Mouse (Mus musculus): Measurements from ENCODE around the gene Ms4a6b. TPM values are rescaled to one million over a fixed set of nuclear protein-coding genes. Genes with fewer than 3 reads are reported as not detected.
"Not testable (repeated sequence)": the region's sequence is repeated elsewhere in the genome, so short reads cannot be mapped to it uniquely, and the experiment has no call there.

The Ms4a6b gene
- total RNA-seq (2017) = 108 and 112 TPM in 2 replicates

GRCm38 (mm10) chr19:11516246-11516645, at the start of gene Ms4a6b:
TSS of gene Ms4a6b (plus strand) at chr19:11516512.
- ATAC-seq (ENCODE audit: extremely low read depth, insufficient number of reproducible peaks, low FRiP score, poor library complexity, severe bottlenecking) = no peak

DNA sequence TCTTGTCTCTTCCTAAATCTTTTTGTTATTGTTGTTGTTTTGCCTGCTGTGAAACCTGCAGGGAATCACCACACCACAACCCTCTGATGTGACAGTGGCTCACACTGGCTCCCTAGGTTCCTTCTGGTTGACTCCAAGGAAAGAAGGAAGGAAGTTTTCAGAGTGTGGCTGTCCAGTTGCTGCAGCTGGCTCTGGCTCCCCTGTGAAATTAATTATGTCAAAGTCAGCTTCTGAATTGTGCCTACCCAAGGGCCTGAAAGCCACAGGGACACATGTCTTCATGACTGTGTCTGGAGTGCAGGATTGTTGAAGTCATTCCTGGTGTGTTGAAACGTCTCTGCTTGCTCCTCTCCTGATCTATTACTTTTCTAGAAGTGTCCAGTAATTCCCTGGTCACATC, 48.0 kb upstream of the Ms4a6b start:
- not testable (repeated sequence) for ATAC-seq (ENCODE audit: extremely low read depth, insufficient number of reproducible peaks, low FRiP score, poor library complexity, severe bottlenecking)

DNA sequence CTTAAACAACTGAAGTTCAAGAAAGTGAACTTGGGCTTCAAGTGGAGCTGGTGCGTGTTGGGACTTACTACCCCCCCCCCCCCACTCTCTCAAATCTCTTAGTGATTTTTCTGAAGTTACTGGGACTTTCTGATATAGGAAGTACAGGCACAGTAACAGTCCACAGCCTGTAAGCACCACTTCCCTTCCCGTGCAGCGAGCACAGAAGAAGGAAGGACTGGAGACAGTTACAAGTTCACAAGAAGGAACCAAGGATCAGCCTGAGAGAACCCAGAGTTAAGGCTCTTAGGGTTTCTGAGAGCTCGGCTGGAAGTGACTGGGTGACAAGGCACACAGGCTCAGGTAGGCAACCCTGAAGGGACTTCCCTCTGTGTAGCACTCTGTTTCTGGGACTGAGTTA, 47.1 kb upstream of the Ms4a6b start, which contains the start of gene Ms4a6c:
Ms4a6c (plus strand) TSS at position 152 of the 400 bp plus-strand sequence.
- peak; percentile 44 for ATAC-seq (ENCODE audit: extremely low read depth, insufficient number of reproducible peaks, low FRiP score, poor library complexity, severe bottlenecking)

GRCm38 (mm10) chr19:11479714-11480113, 36.6 kb upstream of the Ms4a6b start:
- no peak for ATAC-seq (ENCODE audit: extremely low read depth, insufficient number of reproducible peaks, low FRiP score, poor library complexity, severe bottlenecking)

GRCm38 (mm10) chr19:11482684-11483083, 33.6 kb upstream of the Ms4a6b start:
- ATAC-seq (ENCODE audit: extremely low read depth, insufficient number of reproducible peaks, low FRiP score, poor library complexity, severe bottlenecking) = no peak

- no peak for ATAC-seq (ENCODE audit: extremely low read depth, insufficient number of reproducible peaks, low FRiP score, poor library complexity, severe bottlenecking)
These were observed 32.4 kb upstream of the Ms4a6b start for GRCm38 (mm10) chr19:11483941-11484340.

DNA sequence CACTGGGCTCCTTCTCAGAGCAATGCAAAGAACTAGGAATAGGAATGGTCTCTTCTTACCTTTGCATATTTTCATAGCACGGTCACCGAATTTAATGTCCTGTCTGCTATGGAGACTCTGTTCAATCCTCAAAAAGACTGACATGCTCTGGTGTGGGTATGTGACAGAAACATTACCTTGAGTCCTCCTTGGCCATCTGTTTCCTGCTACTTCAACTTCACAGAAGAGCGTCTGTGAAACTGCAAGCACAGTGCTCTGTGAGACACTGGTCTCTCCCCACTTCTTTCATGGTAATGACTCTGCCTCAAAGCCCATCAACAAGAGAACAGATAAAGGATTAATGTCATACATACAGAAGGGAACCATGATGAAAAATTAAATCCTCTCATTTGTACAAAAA, 31.9 kb upstream of the Ms4a6b start:
- ATAC-seq (ENCODE audit: extremely low read depth, insufficient number of reproducible peaks, low FRiP score, poor library complexity, severe bottlenecking) = peak; percentile 10; the same call in 1 of the 2 replicates

- peak; percentile 71 for ATAC-seq (ENCODE audit: extremely low read depth, insufficient number of reproducible peaks, low FRiP score, poor library complexity, severe bottlenecking)
These were observed 31.0 kb upstream of the Ms4a6b start for GRCm38 (mm10) chr19:11485266-11485665.

DNA sequence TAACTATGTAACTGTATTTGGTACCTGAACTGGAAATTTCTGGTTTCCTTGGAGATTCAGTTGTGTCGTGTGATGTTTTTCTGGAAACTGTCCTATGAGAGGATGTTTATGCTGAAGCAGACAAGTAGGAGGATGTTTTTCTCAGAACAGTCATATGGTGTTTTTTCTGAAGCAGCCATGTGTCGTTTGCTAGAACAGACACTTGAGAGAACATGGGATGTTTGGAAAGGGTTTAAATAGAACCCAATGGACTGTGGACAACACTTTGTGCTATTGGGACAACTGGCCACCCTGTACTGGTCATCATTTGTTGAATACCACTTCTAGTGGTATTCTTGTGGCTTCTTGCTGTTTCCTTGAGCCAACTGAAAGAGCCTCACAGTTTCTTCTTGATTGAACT, 30.6 kb upstream of the Ms4a6b start, which contains the start of gene Gm8369:
Gm8369 (plus strand) TSS at position 193 of the 400 bp plus-strand sequence.
- ATAC-seq (ENCODE audit: extremely low read depth, insufficient number of reproducible peaks, low FRiP score, poor library complexity, severe bottlenecking) = peak; percentile 53

DNA sequence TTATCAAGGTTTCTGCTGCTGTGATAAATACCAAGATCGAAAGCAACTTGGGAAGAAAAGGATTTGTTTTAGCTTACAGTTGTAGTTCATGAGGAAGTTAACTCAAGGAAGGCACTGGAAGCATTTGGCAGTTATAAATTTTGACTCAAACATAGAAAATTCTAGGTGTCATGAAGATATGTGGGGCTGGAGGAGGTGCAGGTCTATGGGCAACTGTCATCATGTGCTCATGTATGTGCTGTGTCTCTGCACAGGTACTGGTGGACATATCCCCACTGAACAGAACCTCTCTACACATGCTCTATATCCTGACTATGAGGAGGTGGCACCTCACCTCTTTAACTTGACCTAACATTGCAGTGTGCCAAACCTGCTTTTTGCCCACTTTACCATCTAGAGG, 29.7 kb upstream of the Ms4a6b start:
- no peak for ATAC-seq (ENCODE audit: extremely low read depth, insufficient number of reproducible peaks, low FRiP score, poor library complexity, severe bottlenecking)

DNA sequence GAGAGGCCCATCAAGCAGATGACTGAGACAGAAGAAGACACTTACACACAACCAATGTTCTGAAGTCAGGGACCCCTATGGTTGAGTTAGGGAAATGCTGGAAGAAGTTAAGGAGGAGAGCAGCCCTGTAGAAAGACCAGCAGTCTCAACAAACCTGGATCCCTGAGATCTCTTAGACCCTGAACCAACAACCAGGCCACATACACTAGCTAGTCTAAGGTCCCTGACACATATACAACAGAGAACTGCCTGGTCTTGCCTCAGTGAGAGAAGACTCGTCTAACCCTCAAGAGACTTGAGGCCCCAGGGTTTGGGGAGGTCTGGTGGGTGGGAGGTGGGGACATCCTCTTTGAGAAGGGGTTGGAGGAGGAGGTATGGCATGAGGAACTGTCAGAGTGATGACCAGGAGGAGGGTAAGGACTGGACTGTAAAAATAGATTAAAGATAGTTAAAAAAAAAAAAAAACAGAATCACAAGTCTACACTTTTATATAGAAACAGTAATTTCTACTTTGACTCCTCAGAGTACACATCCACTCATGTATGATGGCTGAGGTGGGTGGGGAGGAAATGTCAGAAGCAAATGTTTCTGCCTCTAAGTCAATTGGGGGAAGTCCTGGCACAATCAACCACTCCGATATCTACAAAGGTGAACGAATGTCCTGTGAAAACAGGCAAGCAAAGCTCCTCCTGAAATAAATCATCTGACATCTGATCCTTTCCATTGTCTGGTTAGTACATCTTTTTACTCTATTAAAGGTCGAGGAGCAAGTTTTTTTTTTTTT, 24.7 kb upstream of the Ms4a6b start:
- ATAC-seq (ENCODE audit: extremely low read depth, insufficient number of reproducible peaks, low FRiP score, poor library complexity, severe bottlenecking) = peak; percentile 67

DNA sequence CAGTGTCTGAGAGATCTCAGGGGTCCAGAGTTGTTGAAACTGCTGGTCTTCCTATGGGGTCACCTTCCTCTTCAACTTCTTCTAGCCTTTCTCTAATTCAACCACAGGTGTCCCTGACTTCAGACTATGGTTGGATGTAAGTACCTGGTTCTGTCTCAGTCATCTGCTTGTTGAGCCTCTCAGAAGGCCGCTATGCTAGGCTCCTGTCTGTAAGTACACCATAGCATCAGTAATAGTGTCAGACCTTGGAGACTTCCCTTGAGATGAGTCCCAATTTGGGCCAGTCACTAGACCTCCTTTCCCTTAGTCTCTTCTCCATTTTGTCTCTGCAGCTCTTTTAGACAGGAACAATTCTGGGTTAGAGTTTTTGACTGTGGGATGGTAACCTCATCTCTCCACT, 23.6 kb upstream of the Ms4a6b start:
- ATAC-seq (ENCODE audit: extremely low read depth, insufficient number of reproducible peaks, low FRiP score, poor library complexity, severe bottlenecking) = no peak

- peak; percentile 49; the same call in 1 of the 2 replicates for ATAC-seq (ENCODE audit: extremely low read depth, insufficient number of reproducible peaks, low FRiP score, poor library complexity, severe bottlenecking)
These were observed 21.8 kb upstream of the Ms4a6b start for GRCm38 (mm10) chr19:11494519-11494918.

DNA sequence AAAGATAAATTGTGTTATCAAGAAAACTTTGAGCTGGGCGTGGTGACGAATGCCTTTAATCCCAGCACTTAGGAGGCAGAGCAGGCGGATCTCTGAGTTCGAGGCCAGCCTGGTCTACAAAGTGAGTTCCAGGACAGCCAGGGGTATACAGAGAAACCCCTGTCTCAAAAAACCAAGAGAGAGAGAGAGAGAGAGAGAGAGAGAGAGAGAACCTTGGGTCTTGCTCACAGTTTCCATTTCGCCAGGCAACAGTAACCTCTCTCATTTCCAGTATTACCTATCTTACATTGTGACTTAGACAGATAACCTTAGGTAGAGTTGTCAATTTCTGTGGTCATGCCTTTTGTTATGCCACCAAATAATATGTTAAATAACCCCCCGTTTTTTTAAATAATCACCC, 20.0 kb upstream of the Ms4a6b start:
- ATAC-seq (ENCODE audit: extremely low read depth, insufficient number of reproducible peaks, low FRiP score, poor library complexity, severe bottlenecking) = no peak

DNA sequence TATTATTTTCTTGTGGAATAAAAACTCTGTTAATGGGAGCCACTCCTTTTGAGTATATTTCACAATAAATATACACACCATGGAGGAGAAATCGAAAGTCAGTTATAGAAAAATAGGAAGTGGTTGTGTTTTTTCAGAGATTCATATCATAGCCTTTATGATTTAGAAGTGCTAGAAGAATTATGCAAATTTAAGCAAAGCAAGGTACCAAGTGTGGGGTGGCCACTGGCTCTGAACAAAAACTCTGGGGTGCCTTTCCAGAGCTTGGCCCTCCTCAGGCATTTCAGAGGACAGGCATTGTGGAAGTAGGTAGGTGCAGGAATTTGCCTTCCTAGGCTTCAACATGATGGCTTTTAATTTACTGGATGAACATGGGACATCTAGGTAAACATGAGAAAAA, 19.0 kb upstream of the Ms4a6b start:
- peak; percentile 50 for ATAC-seq (ENCODE audit: extremely low read depth, insufficient number of reproducible peaks, low FRiP score, poor library complexity, severe bottlenecking)

- peak; percentile 45; the same call in 1 of the 2 replicates for ATAC-seq (ENCODE audit: extremely low read depth, insufficient number of reproducible peaks, low FRiP score, poor library complexity, severe bottlenecking)
These were observed 15.5 kb upstream of the Ms4a6b start for GRCm38 (mm10) chr19:11500796-11501195.

- ATAC-seq (ENCODE audit: extremely low read depth, insufficient number of reproducible peaks, low FRiP score, poor library complexity, severe bottlenecking) = no peak
These were observed 15.0 kb upstream of the Ms4a6b start for GRCm38 (mm10) chr19:11501326-11501725.

GRCm38 (mm10) chr19:11504857-11505256, 11.5 kb upstream of the Ms4a6b start:
- ATAC-seq (ENCODE audit: extremely low read depth, insufficient number of reproducible peaks, low FRiP score, poor library complexity, severe bottlenecking) = no peak

- no peak for ATAC-seq (ENCODE audit: extremely low read depth, insufficient number of reproducible peaks, low FRiP score, poor library complexity, severe bottlenecking)
These were observed 2.9 kb upstream of the Ms4a6b start for GRCm38 (mm10) chr19:11513458-11513857.

DNA sequence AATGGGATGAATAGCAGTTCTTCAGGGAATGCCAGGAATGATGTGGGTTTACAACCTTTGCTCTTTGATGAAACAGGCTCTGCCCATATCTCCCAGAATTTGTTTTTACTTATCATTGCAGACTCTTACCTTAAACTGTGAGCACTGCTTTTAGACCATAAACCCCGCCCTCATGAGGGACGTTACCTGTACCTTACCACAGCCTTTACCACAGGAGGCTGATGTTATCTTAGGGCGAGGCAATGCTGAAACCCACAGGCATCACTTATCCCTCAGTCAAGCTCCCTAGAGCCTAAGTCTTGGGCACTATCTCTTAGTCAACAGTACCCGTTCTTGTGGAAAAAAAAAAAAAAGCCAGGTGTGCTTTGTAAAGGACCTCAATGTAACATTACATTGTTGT, 533 bp downstream of the Ms4a6b start:
- peak; percentile 23; the same call in 1 of the 2 replicates for ATAC-seq (ENCODE audit: extremely low read depth, insufficient number of reproducible peaks, low FRiP score, poor library complexity, severe bottlenecking)

DNA sequence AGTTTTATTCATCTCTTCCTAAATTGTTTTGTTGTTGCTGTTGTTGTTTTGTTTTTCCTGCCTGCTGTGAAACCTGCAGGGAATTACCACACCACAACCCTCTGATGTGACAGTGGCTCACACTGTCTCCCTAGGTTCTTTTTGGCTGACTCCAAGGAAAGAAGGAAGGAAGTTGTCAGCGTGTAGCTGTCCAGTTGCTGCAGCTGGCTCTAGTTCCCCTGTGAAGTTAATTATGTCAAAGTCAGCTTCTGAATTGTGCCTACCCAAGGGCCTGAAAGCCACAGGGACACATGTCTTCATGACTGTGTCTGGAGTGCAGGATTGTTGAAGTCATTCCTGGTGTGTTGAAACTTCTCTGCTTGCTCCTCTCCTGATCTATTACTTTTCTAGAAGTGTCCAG, 1.1 kb downstream of the Ms4a6b start:
- ATAC-seq (ENCODE audit: extremely low read depth, insufficient number of reproducible peaks, low FRiP score, poor library complexity, severe bottlenecking) = not testable (repeated sequence)
